ENCODE assay signal across 1 mouse cellular context in the genomic region with DNA sequence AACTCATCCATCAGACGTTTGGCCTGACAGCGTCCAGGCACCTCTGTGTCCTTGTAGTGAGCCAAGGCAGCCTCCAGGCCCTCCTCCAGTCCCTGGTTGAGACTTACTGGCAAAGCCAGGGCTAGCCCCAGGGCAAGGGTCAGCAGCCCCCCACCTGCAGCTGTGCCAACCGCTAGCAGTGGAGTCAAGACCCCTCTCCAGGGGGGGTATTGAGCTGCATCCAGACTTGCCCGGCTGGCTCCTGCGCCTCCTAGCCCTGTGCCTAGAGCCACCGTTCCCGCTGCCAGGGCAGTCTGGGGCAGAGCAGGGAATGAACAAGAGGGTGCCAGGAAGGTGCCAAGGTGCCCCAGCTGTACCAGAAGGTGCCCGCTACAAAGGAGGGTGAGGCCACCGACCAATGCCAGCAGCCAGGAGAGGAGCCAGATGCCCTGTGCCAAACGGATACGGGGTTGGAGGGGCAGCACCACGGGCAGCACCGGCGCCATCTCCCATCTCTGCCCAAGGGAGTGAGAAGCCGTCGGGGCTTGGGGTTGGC.
TF ChIP-seq lines count a peak whose summit lies in the region.

No protein-coding gene starts in this region.

TF ChIP-seq in MEL, 35 proteins besides CTCF, POLR2A, EP300 and RAD21 (continued from another document):
- TF ChIP-seq ETS1 (IDR thresholded peaks at IDR 0.05; ENCODE audit: low read depth, low read length) (no peak), KAT2A (conservative IDR thresholded peaks at IDR 0.05; ENCODE audit: low read depth, low read length) (no peak), NRF1 (IDR thresholded peaks at IDR 0.05; ENCODE audit: insufficient read depth, low read depth, low read length, poor library complexity, severe bottlenecking) (no peak), MYC (IDR thresholded peaks at IDR 0.05; ENCODE audit: low read depth, low read length) (no peak), USF1 (IDR thresholded peaks at IDR 0.05; ENCODE audit: low read depth, low read length) (no peak), CHD2 (IDR thresholded peaks at IDR 0.05; ENCODE audit: low read length) (no peak), UBTF (IDR thresholded peaks at IDR 0.05; ENCODE audit: borderline replicate concordance, insufficient read depth, low read depth, low read length) (no peak)
